Mouse (Mus musculus) intestine, embryonic 14.5 days (tissue): ENCODE measurements around the gene Clcn1. TPM values are rescaled to one million over a fixed set of nuclear protein-coding genes. Genes with fewer than 3 reads are reported as not detected.

Experiments
- ATAC-seq: fragments of 200-750 bp; cut with Nextera tagmentation; replicated peaks from 2 replicates; pipeline ENCODE4 v1.8.0; 2017; ENCODE audit warnings: low read depth, moderate number of reproducible peaks, moderate TSS enrichment, moderate library complexity; ENCODE audit not compliant: low FRiP score, low TSS enrichment
- DNase-seq: peaks from one replicate; pipeline ENCODE4 v3.0.0-alpha.2; 2018; ENCODE audit warnings: low spot score
- H3K27ac ChIP-seq: fragments of 300-500 bp; sonication (generic); 2 replicates; pipeline ENCODE4 v1.5.1; 2014; ENCODE audit warnings: low read depth, mild to moderate bottlenecking, control low read depth
- H3K27me3 ChIP-seq: fragments of 300-500 bp; sonication (generic); replicated peaks from 2 replicates; pipeline ENCODE4 v1.6.1; 2014; ENCODE audit warnings: low read length, control low read depth; ENCODE audit not compliant: control insufficient read depth, insufficient read depth
- H3K36me3 ChIP-seq: fragments of 300-500 bp; sonication (generic); 2 replicates; pipeline ENCODE4 v1.6.1; 2014; ENCODE audit warnings: low read length, control low read depth; ENCODE audit not compliant: control insufficient read depth, insufficient read depth
- H3K4me1 ChIP-seq: fragments of 300-500 bp; sonication (generic); replicated peaks from 2 replicates; pipeline ENCODE4 v1.6.1; 2014; ENCODE audit warnings: low read length, control low read depth, mixed read lengths; ENCODE audit not compliant: control insufficient read depth, insufficient read depth
- H3K4me2 ChIP-seq: fragments of 300-500 bp; sonication (generic); 2 replicates; pipeline ENCODE4 v1.6.1; 2014; ENCODE audit warnings: low read length
- H3K4me3 ChIP-seq: fragments of 300-500 bp; sonication (generic); 2 replicates; pipeline ENCODE4 v1.5.1; 2014; ENCODE audit warnings: low read depth, low read length, control low read depth, mixed read lengths
- H3K9ac ChIP-seq: fragments of 300-500 bp; sonication (generic); 2 replicates; pipeline ENCODE4 v1.6.1; 2014; ENCODE audit warnings: mild to moderate bottlenecking, low read length
- H3K9me3 ChIP-seq: fragments of 300-500 bp; sonication (generic); 2 replicates; pipeline ENCODE4 v1.6.1; 2016; ENCODE audit warnings: low read length, control low read depth; ENCODE audit not compliant: control insufficient read depth
- whole genome bisulfite sequencing: fragments of 180-500 bp; shearing (Covaris S2); extraction: QIAGEN DNeasy Blood & Tissue Kit; methylation state at CpG from one replicate; pipeline ENCODE4 v1.1.7; 2014; 5-methylcytosine and 5-hydroxymethylcytosine counted together
- polyA plus RNA-seq: library from polyadenylated mRNA; unstranded; fragments of >200 nt; fragmentation: Nextera tagmentation; extraction: Ambion mirVana; gene quantifications from 2 replicates; pipeline ENCODE4 v1.2.1, GENCODE M21; 2014

The Clcn1 gene
- polyA plus RNA-seq, 1 experiment from 2014 or later, result 0.12 TPM

DNA sequence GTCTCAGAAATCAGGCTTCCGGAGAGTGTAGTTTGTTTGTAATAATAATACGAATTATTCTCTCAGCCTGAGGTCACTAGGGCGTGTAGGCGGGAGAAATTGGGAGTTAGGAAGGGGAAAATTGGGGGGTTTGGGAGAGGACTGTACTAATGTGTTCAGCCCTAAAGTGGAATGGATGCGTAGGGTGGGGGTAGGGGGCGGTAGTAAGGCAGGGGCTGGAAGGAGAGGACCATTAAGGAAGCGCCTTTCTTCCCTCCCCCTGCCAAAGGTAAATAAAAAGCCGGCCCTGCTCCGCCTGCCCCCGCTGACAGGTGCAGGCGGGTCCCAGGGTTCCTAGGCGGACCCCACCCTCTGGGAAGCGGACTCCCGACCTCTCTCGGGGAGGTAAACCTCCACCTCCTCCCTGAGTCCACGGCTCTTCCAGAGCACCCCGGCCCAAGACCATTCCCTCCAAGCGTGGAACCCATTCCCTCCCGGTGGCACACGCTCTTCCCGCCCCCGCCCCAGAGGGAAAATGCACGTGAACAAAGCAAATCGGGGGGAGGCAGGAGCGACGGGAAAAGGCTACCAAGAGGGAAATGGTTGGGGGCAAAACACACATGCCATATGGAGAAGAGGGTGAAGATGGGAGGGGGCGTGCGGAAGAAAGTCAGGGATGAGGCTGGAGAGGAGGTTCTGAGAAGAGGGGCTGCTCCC is 37.0 kb downstream of the Clcn1 start:
- Histone ChIP-seq H3K36me3 (no peaks in the 10 kb centered on the region), H3K27me3 (peaks cover 51% of the 10 kb centered on the region), H3K27ac (no peak overlapping the region), H3K9me3 (no peaks in the 10 kb centered on the region), H3K4me3 (peak overlapping the region; percentile 56), H3K4me1 (peaks cover 7% of the 10 kb centered on the region; the same call in 1 of the 2 replicates), H3K4me2 (peak overlapping the region; percentile 91), H3K9ac (no peak overlapping the region)
- DNase-seq (peak; percentile 52), ATAC-seq (peak; percentile 30; the same call in 1 of the 2 replicates)
- WGBS, result 1% methylated on average over 28 of the region's 28 CpGs

DNA sequence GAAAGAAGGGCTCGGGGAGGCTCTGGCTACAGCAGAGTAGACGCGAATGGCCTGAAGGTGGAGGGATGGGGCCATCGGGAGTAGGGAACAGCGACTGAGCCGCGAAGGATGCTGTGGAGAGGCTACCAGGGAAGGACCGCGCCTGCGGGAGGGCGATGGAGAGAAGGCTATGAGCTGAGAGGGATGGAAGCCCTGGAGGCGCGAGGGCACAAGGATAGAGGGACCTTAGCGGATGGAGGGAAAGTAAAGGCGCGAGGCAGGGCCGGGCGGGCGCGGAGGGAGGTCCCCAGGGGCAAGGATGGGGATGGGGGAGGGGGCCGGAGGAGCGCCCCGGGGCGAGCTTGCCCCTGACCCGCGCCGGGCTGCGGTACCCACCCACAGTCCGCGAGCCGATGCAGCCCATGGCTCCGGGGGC is 37.6 kb downstream of the Clcn1 start:
- Histone ChIP-seq H3K4me1 (peaks cover 7% of the 10 kb centered on the region; the same call in 1 of the 2 replicates), H3K27ac (no peak overlapping the region), H3K4me3 (peak overlapping the region; percentile 56), H3K9ac (peak overlapping the region; percentile 40), H3K4me2 (peak overlapping the region; percentile 91), H3K36me3 (no peaks in the 10 kb centered on the region), H3K27me3 (peaks cover 51% of the 10 kb centered on the region), H3K9me3 (no peaks in the 10 kb centered on the region)
- 0% methylated on average over 16 of the region's 32 CpGs for WGBS
- ATAC-seq, result peak; percentile 65
- peak; percentile 71 for DNase-seq

DNA sequence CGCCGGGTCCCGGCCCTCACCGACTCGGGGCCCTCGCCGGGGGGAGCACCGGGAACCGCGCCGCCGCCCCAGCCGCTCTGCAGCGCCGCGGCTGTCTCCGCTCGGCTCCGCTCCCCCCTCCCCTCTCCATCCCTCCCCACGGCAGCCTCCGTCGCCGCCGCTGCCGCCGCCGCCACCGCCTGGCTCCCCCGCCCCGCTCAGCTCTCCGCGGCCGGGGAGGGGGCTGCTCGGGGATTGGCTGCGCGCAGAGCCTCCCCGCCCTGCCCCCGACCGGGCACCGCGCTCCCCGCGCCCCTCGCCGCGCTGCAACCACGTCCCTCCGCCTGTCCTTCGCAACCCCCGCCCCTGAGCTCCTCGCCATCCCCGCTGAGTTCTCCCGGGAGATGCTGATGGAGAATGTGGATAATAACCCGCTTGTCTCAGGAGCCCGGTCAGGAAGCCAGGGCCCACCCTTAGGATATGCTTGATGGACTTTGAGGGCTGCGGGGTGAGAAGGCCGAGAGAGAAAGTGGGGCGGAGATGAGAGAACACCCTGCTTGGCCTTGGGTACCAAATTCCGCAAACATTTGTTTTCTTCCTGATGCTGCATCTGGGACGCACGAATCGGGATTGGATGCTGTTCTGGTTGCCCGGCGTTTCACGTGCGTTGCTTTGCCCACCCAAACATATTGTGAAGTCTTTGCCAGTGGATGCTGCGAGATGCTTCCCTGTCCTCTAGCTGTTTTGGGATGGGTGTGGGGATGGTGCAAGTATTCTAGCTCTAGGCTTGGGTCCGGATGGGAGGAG is 38.2 kb downstream of the Clcn1 start, which contains the start of gene Fam131b:
Gene Fam131b (minus strand): TSS at position 162 of the 786 bp plus-strand sequence.
- Histone ChIP-seq H3K27ac (no peak within 1 kb of the TSS), H3K9me3 (no peaks in the 10 kb centered on the region), H3K4me3 (peak within 1 kb of the TSS; percentile 56), H3K9ac (peak within 1 kb of the TSS; percentile 40), H3K4me2 (peak within 1 kb of the TSS; percentile 91), H3K27me3 (peaks cover 51% of the 10 kb centered on the region), H3K4me1 (peaks cover 7% of the 10 kb centered on the region; the same call in 1 of the 2 replicates), H3K36me3 (no peaks in the 10 kb centered on the region)
- DNase-seq (peak; percentile 76), ATAC-seq (peak; percentile 77)
- 1% methylated on average over 39 of the region's 68 CpGs for WGBS

DNA sequence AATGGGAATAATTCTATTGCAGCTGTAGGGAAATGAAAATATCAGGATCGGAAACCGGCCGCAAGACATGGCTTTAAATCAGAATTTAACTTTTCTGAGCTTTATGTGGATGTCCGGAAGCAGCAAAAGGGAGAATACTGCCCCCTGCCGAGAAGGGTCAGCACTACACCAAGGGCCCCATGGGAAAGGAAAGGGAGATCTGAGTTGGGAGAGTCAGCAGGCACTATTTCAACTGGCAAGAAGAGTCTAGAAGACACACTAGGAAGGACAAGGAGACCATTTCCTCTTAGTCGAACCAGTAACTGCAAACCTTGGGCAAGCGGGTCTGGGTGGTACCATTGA is 38.8 kb downstream of the Clcn1 start:
- DNase-seq (peak; percentile 94), ATAC-seq (peak; percentile 21; the same call in 1 of the 2 replicates)
- H3K4me1 ChIP-seq, result peaks cover 7% of the 10 kb centered on the region; the same call in 1 of the 2 replicates
- no peak overlapping the region for H3K27ac ChIP-seq
- peak overlapping the region; percentile 91 for H3K4me2 ChIP-seq
- H3K27me3 ChIP-seq, result peaks cover 51% of the 10 kb centered on the region
- H3K9ac ChIP-seq, result no peak overlapping the region
- 3% methylated on average over 7 of the region's 7 CpGs for WGBS
- H3K9me3 ChIP-seq, result no peaks in the 10 kb centered on the region
- peak overlapping the region; percentile 56 for H3K4me3 ChIP-seq
- no peaks in the 10 kb centered on the region for H3K36me3 ChIP-seq

DNA sequence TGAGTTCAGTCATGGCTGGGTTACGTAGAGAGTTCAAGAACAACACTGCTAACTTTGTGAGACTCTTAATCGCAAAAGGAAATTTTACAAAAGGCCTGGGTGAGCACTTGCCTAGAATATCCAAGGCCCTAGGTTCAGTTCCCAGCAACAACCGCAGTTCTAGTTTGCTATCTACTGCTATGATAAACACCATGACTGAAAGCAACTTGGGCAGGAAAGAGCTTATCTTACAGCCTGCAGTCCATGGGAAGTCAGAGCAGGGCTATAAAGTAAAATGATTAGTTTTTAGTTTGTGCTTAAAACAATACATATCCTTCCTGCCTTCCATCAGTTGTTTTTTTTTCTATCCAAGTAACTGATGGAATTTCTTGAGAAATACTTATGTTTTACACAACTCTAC is 40.0 kb downstream of the Clcn1 start:
- H3K27ac ChIP-seq, result no peak overlapping the region
- H3K4me1 ChIP-seq, result peaks cover 7% of the 10 kb centered on the region; the same call in 1 of the 2 replicates
- no peak overlapping the region for H3K4me3 ChIP-seq
- DNase-seq (no peak), ATAC-seq (no peak)
- 88% methylated on average over 3 of the region's 3 CpGs for WGBS
- H3K27me3 ChIP-seq, result peaks cover 43% of the 10 kb centered on the region
- H3K4me2 ChIP-seq, result no peak overlapping the region
- no peaks in the 10 kb centered on the region for H3K36me3 ChIP-seq
- H3K9ac ChIP-seq, result no peak overlapping the region
- H3K9me3 ChIP-seq, result no peaks in the 10 kb centered on the region

DNA sequence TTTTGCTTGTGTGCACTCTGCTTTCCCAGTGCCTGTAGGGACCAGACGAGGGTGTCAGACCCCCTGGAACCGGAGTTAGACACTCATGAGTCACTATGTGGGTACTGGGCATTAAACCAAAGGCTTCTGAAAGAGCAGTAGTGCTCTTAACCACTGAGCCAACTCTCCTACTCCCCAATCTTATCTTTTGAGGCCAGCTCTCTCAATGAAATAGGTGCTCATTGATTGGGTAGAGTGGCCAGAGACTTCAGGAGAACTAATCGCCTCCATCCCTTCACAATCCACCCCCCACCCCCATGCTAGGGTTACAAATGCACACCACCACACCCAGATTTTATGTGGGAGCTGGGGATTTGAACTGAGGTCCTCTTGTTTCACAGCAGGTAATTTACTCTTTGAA is 42.3 kb downstream of the Clcn1 start:
- no peak overlapping the region for H3K9ac ChIP-seq
- H3K27me3 ChIP-seq, result peaks cover 20% of the 10 kb centered on the region
- ATAC-seq, result no peak
- H3K4me2 ChIP-seq, result no peak overlapping the region
- no peak overlapping the region for H3K27ac ChIP-seq
- no peak for DNase-seq
- no peaks in the 10 kb centered on the region for H3K9me3 ChIP-seq
- no peak overlapping the region for H3K4me3 ChIP-seq
- H3K36me3 ChIP-seq, result no peaks in the 10 kb centered on the region
- WGBS, result 79% methylated on average over 3 of the region's 3 CpGs
- H3K4me1 ChIP-seq, result peaks cover under 1% of the 10 kb centered on the region; the same call in 1 of the 2 replicates

DNA sequence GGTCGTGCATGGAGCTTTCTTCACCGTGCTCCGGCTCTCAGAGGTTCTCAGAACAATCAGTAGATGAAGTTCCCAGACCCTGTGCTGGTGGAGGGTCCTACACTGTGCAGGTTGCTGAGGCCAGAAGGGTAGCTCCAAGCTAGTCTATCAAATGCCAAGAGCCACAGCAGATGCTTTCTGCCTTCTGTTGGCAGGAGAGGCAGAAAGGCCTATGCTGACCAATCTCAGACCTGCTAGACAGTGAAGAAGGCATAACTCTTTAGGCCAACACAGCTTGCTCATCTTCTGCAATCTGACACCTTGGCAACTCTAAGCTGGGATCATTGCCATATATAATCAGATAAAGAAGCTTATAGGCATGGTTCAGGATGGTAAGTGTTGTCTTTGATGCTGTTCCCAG is 43.7 kb downstream of the Clcn1 start:
- H3K4me1 ChIP-seq, result no peaks in the 10 kb centered on the region
- peaks cover 8% of the 10 kb centered on the region; the same call in 1 of the 2 replicates for H3K27me3 ChIP-seq
- WGBS, result 58% methylated on average over 3 of the region's 3 CpGs
- DNase-seq (no peak), ATAC-seq (no peak)
- H3K4me2 ChIP-seq, result no peak overlapping the region
- no peaks in the 10 kb centered on the region for H3K9me3 ChIP-seq
- H3K4me3 ChIP-seq, result no peak overlapping the region
- H3K9ac ChIP-seq, result no peak overlapping the region
- H3K27ac ChIP-seq, result no peak overlapping the region
- no peaks in the 10 kb centered on the region for H3K36me3 ChIP-seq

DNA sequence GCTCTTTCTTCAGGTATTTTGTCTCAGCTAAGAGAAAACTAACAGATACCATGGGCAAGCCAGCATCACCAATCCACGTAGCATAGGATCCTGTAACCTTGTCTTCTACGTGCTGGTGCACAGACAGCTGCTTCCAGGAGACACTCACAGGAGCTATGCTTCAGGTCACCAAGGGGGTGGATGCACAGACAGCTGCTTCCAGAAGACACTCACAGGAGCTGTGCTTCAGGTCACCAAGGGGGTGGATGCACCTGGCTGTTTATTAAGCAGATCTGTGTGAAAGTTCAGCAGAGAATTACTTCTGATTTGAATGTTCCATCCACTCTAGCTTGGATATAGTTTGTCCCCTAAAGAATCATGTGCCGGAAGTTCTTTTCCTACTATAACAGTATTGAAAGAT is 44.5 kb downstream of the Clcn1 start:
- DNase-seq, result no peak
- Histone ChIP-seq H3K4me2 (no peak overlapping the region), H3K27ac (no peak overlapping the region), H3K4me3 (no peak overlapping the region), H3K9me3 (no peaks in the 10 kb centered on the region), H3K9ac (no peak overlapping the region), H3K36me3 (no peaks in the 10 kb centered on the region), H3K27me3 (peaks cover 1% of the 10 kb centered on the region; the same call in 1 of the 2 replicates), H3K4me1 (no peaks in the 10 kb centered on the region)
- no peak for ATAC-seq
- WGBS, result 90% methylated on average over 3 of the region's 3 CpGs
